Mouse (Mus musculus): ENCODE data around the gene Gm17018. TPM values are rescaled to one million over a fixed set of nuclear protein-coding genes. Genes with fewer than 3 reads are reported as not detected.
A peak's percentile ranks its signal among the peaks of the same experiment; 100 is the strongest.

Gm17018 gene
- polyA plus RNA-seq, 1 experiment from 2014 or later, result 43.4 TPM

- Histone ChIP-seq H3K4me1 (ENCODE audit: control insufficient read depth, insufficient read depth, low read length) (peaks cover 19% of the 10 kb centered on the region), H3K27me3 (ENCODE audit: control insufficient read depth, insufficient read depth, low read length) (no peaks in the 10 kb centered on the region), H3K27ac (ENCODE audit: low read length) (no peak overlapping the region), H3K9me3 (replicated peaks; ENCODE audit: control insufficient read depth, low read length) (no peaks in the 10 kb centered on the region), H3K9ac (ENCODE audit: low read length) (no peak overlapping the region), H3K4me2 (ENCODE audit: low read depth, low read length) (no peak overlapping the region), H3K4me3 (replicated peaks; ENCODE audit: low read length) (no peak overlapping the region), H3K36me3 (ENCODE audit: control insufficient read depth, insufficient read depth, low read length) (no peaks in the 10 kb centered on the region)
- 66% methylated on average over 6 of the region's 6 CpGs for WGBS
- peak; percentile 61; the same call in 1 of the 2 replicates for ATAC-seq (ENCODE audit: insufficient read depth, low FRiP score)
Observed at GRCm38 (mm10) chr19:45618184-45618583, 57.8 kb downstream of the Gm17018 start.

- Histone ChIP-seq H3K4me1 (ENCODE audit: control insufficient read depth, insufficient read depth, low read length) (peaks cover 19% of the 10 kb centered on the region; the same call in 1 of the 2 replicates), H3K27me3 (ENCODE audit: control insufficient read depth, insufficient read depth, low read length) (no peaks in the 10 kb centered on the region), H3K9ac (ENCODE audit: low read length) (no peak overlapping the region), H3K9me3 (replicated peaks; ENCODE audit: control insufficient read depth, low read length) (no peaks in the 10 kb centered on the region), H3K27ac (ENCODE audit: low read length) (no peak overlapping the region), H3K4me2 (ENCODE audit: low read depth, low read length) (no peak overlapping the region), H3K4me3 (replicated peaks; ENCODE audit: low read length) (no peak overlapping the region), H3K36me3 (ENCODE audit: control insufficient read depth, insufficient read depth, low read length) (no peaks in the 10 kb centered on the region)
- no peak for ATAC-seq (ENCODE audit: insufficient read depth, low FRiP score)
- 70% methylated on average over 14 of the region's 14 CpGs for WGBS
Observed at GRCm38 (mm10) chr19:45619744-45620501, 59.5 kb downstream of the Gm17018 start.

GRCm38 (mm10) chr19:45621061-45621460 is 60.6 kb downstream of the Gm17018 start:
- no peak overlapping the region for H3K9ac ChIP-seq (ENCODE audit: low read length)
- no peaks in the 10 kb centered on the region for H3K27me3 ChIP-seq (ENCODE audit: control insufficient read depth, insufficient read depth, low read length)
- ATAC-seq (ENCODE audit: insufficient read depth, low FRiP score), result no peak
- H3K4me1 ChIP-seq (ENCODE audit: control insufficient read depth, insufficient read depth, low read length), result peaks cover 8% of the 10 kb centered on the region; the same call in 1 of the 2 replicates
- no peak overlapping the region for H3K4me3 ChIP-seq (replicated peaks; ENCODE audit: low read length)
- WGBS, result 60% methylated on average over 7 of the region's 7 CpGs
- no peaks in the 10 kb centered on the region for H3K9me3 ChIP-seq (replicated peaks; ENCODE audit: control insufficient read depth, low read length)
- H3K27ac ChIP-seq (ENCODE audit: low read length), result no peak overlapping the region
- no peak overlapping the region for H3K4me2 ChIP-seq (ENCODE audit: low read depth, low read length)
- no peaks in the 10 kb centered on the region for H3K36me3 ChIP-seq (ENCODE audit: control insufficient read depth, insufficient read depth, low read length)

- no peaks in the 10 kb centered on the region for H3K9me3 ChIP-seq (replicated peaks; ENCODE audit: control insufficient read depth, low read length)
- H3K4me2 ChIP-seq (ENCODE audit: low read depth, low read length), result no peak overlapping the region
- no peak overlapping the region for H3K9ac ChIP-seq (ENCODE audit: low read length)
- 75% methylated on average over 5 of the region's 5 CpGs for WGBS
- no peak overlapping the region for H3K27ac ChIP-seq (ENCODE audit: low read length)
- peaks cover 5% of the 10 kb centered on the region; the same call in 1 of the 2 replicates for H3K4me1 ChIP-seq (ENCODE audit: control insufficient read depth, insufficient read depth, low read length)
- H3K36me3 ChIP-seq (ENCODE audit: control insufficient read depth, insufficient read depth, low read length), result no peaks in the 10 kb centered on the region
- no peaks in the 10 kb centered on the region for H3K27me3 ChIP-seq (ENCODE audit: control insufficient read depth, insufficient read depth, low read length)
- no peak overlapping the region for H3K4me3 ChIP-seq (replicated peaks; ENCODE audit: low read length)
- no peak for ATAC-seq (ENCODE audit: insufficient read depth, low FRiP score)
Observed at GRCm38 (mm10) chr19:45622144-45622543, 61.7 kb downstream of the Gm17018 start.

GRCm38 (mm10) chr19:45623710-45624109 is 63.3 kb downstream of the Gm17018 start:
- Histone ChIP-seq H3K4me2 (ENCODE audit: low read depth, low read length) (no peak overlapping the region), H3K9me3 (replicated peaks; ENCODE audit: control insufficient read depth, low read length) (no peaks in the 10 kb centered on the region), H3K9ac (ENCODE audit: low read length) (no peak overlapping the region), H3K36me3 (ENCODE audit: control insufficient read depth, insufficient read depth, low read length) (no peaks in the 10 kb centered on the region), H3K4me3 (replicated peaks; ENCODE audit: low read length) (no peak overlapping the region), H3K4me1 (ENCODE audit: control insufficient read depth, insufficient read depth, low read length) (no peaks in the 10 kb centered on the region), H3K27ac (ENCODE audit: low read length) (no peak overlapping the region), H3K27me3 (ENCODE audit: control insufficient read depth, insufficient read depth, low read length) (no peaks in the 10 kb centered on the region)
- 79% methylated on average over 4 of the region's 4 CpGs for WGBS
- no peak for ATAC-seq (ENCODE audit: insufficient read depth, low FRiP score)

- Histone ChIP-seq H3K4me3 (replicated peaks; ENCODE audit: low read length) (no peak overlapping the region), H3K36me3 (ENCODE audit: control insufficient read depth, insufficient read depth, low read length) (no peaks in the 10 kb centered on the region), H3K9ac (ENCODE audit: low read length) (no peak overlapping the region), H3K27ac (ENCODE audit: low read length) (no peak overlapping the region), H3K9me3 (replicated peaks; ENCODE audit: control insufficient read depth, low read length) (no peaks in the 10 kb centered on the region), H3K4me1 (ENCODE audit: control insufficient read depth, insufficient read depth, low read length) (no peaks in the 10 kb centered on the region), H3K4me2 (ENCODE audit: low read depth, low read length) (no peak overlapping the region), H3K27me3 (ENCODE audit: control insufficient read depth, insufficient read depth, low read length) (no peaks in the 10 kb centered on the region)
- 22% methylated on average over 3 of the region's 3 CpGs for WGBS
- ATAC-seq (ENCODE audit: insufficient read depth, low FRiP score), result no peak
Observed at GRCm38 (mm10) chr19:45627036-45627435, 66.6 kb downstream of the Gm17018 start.

GRCm38 (mm10) chr19:45628649-45629048 is 68.2 kb downstream of the Gm17018 start:
- Histone ChIP-seq H3K9ac (ENCODE audit: low read length) (no peak overlapping the region), H3K4me3 (replicated peaks; ENCODE audit: low read length) (no peak overlapping the region), H3K27me3 (ENCODE audit: control insufficient read depth, insufficient read depth, low read length) (no peaks in the 10 kb centered on the region), H3K4me2 (ENCODE audit: low read depth, low read length) (no peak overlapping the region), H3K4me1 (ENCODE audit: control insufficient read depth, insufficient read depth, low read length) (no peaks in the 10 kb centered on the region), H3K27ac (ENCODE audit: low read length) (no peak overlapping the region), H3K36me3 (ENCODE audit: control insufficient read depth, insufficient read depth, low read length) (no peaks in the 10 kb centered on the region), H3K9me3 (replicated peaks; ENCODE audit: control insufficient read depth, low read length) (no peaks in the 10 kb centered on the region)
- 41% methylated on average over 6 of the region's 6 CpGs for WGBS
- no peak for ATAC-seq (ENCODE audit: insufficient read depth, low FRiP score)

- no peak overlapping the region for H3K4me3 ChIP-seq (replicated peaks; ENCODE audit: low read length)
- H3K9ac ChIP-seq (ENCODE audit: low read length), result no peak overlapping the region
- no peaks in the 10 kb centered on the region for H3K4me1 ChIP-seq (ENCODE audit: control insufficient read depth, insufficient read depth, low read length)
- no peaks in the 10 kb centered on the region for H3K9me3 ChIP-seq (replicated peaks; ENCODE audit: control insufficient read depth, low read length)
- H3K27ac ChIP-seq (ENCODE audit: low read length), result no peak overlapping the region
- ATAC-seq (ENCODE audit: insufficient read depth, low FRiP score), result no peak
- H3K27me3 ChIP-seq (ENCODE audit: control insufficient read depth, insufficient read depth, low read length), result no peaks in the 10 kb centered on the region
- no peak overlapping the region for H3K4me2 ChIP-seq (ENCODE audit: low read depth, low read length)
- H3K36me3 ChIP-seq (ENCODE audit: control insufficient read depth, insufficient read depth, low read length), result no peaks in the 10 kb centered on the region
- WGBS, result 93% methylated on average over 3 of the region's 3 CpGs
Observed at GRCm38 (mm10) chr19:45629219-45629618, 68.8 kb downstream of the Gm17018 start.

Data from stomach, embryonic 16.5 days (tissue).